In the genomic region with DNA sequence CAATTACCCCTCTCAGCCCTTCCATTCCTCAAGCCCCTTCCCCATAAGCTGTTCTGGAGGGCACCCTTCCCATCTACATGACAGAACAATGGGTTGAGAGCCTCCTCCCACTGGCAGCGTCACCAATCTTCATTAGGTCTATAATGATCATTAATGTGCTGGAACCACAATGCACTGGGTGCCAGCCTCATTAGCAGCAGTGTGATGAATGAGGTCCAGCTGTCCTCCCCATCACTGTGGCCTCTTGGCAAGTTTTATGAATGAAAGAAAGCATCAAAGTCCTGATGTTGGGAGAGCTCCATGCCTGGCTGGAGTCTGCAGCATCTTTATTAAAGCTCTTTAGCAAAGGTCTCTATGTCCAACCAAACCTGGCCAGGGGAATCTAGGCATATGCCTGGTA, we compare ENCODE assay signal across 13 mouse cellular contexts.
DNase-seq lines count a peak whose midpoint lies in the region; ATAC-seq and TF ChIP-seq lines count a peak whose summit lies in the region.
"Had no signal": no experiment of that assay in that cellular context is flagged by ENCODE, and none has a peak within 500 bp of the region (broad histone marks: within the 10 kb centered on the region; RNA-seq: fewer than 3 reads in every experiment).

No protein-coding gene starts in this region.

- peaks cover 6% of the 10 kb centered on the region; the same call in 1 of the 2 replicates for H3K4me1 ChIP-seq in forebrain, embryonic 14.5 days (ENCODE audit: control insufficient read depth, insufficient read depth, low read length)
- no peaks in the 10 kb centered on the region for H3K4me1 ChIP-seq in heart, adult 2 months (ENCODE audit: control insufficient read depth, insufficient read depth, low read length)
- H3K4me1 ChIP-seq: limb, embryonic 13.5 days had no signal

- no peak overlapping the region for H3K4me3 ChIP-seq in forebrain, embryonic 14.5 days (ENCODE audit: low read depth, low read length)
- H3K4me3 ChIP-seq in heart, adult 2 months, result no peak overlapping the region
- H3K4me3 ChIP-seq: limb, embryonic 13.5 days had no signal

- intact Hi-C loops in heart, adult 2 months (cut with DNase I), result no loop called here

- no peaks in the 10 kb centered on the region for H3K27me3 ChIP-seq in forebrain, embryonic 14.5 days (replicated peaks; ENCODE audit: control insufficient read depth, insufficient read depth, low read length)
- no peaks in the 10 kb centered on the region for H3K27me3 ChIP-seq in heart, adult 2 months (ENCODE audit: control insufficient read depth, insufficient read depth, low read length)
- H3K27me3 ChIP-seq: limb, embryonic 13.5 days had no signal

- peak; percentile 4 for DNase-seq in cerebellum, adult 11 months
- DNase-seq in layer of hippocampus, adult 8-10 months (ENCODE audit: low spot score in 2 of 2), result peak; percentile 8 to 23
- no peak for DNase-seq in layer of hippocampus, adult 9-10 months (ENCODE audit: low spot score)
- peak; percentile 79 for DNase-seq in forebrain, embryonic 14.5 days (ENCODE audit: low spot score)
- peak; percentile 21 to 41 for DNase-seq in layer of hippocampus, postnatal 10 days (ENCODE audit: low spot score in 2 of 2)
- no peak for DNase-seq in kidney, adult 11 months
- no peak for DNase-seq in heart, adult 2 months
- DNase-seq: adrenal gland, postnatal 36 days; gastrocnemius, postnatal 36 days; kidney, adult 18-20 months; lung, adult 2 months had no signal

- no peak for ATAC-seq in cerebellum, adult (ENCODE audit: insufficient number of reproducible peaks, low FRiP score, low TSS enrichment)
- peak; percentile 90 for ATAC-seq in forebrain, embryonic 14.5 days

- H3K79me2 ChIP-seq in heart, adult 2 months (replicated peaks; ENCODE audit: control insufficient read depth, insufficient read depth, low read length), result no peaks in the 10 kb centered on the region

- no peak overlapping the region for H3K4me2 ChIP-seq in forebrain, embryonic 14.5 days (ENCODE audit: low read length)
- H3K4me2 ChIP-seq: limb, embryonic 13.5 days had no signal

- no peaks in the 10 kb centered on the region for H3K36me3 ChIP-seq in forebrain, embryonic 14.5 days (ENCODE audit: control insufficient read depth, insufficient read depth, low read length)
- no peaks in the 10 kb centered on the region for H3K36me3 ChIP-seq in heart, adult 2 months (ENCODE audit: control insufficient read depth, insufficient read depth, low read length)
- H3K36me3 ChIP-seq: limb, embryonic 13.5 days had no signal

- WGBS in forebrain, embryonic 14.5 days, result 13% methylated on average over 1 of the region's 1 CpGs
- 81% methylated on average over 1 of the region's 1 CpGs for WGBS in heart, adult 2 months

- H3K27ac ChIP-seq in forebrain, embryonic 14.5 days (ENCODE audit: low read depth, low read length), result no peak overlapping the region
- H3K27ac ChIP-seq in heart, adult 2 months, result no peak overlapping the region
- H3K27ac ChIP-seq: limb, embryonic 13.5 days had no signal

- H3K9ac ChIP-seq in forebrain, embryonic 14.5 days (ENCODE audit: low read length), result no peak overlapping the region
- H3K9ac ChIP-seq in heart, adult 2 months (ENCODE audit: low read depth, low read length), result no peak overlapping the region
- H3K9ac ChIP-seq: limb, embryonic 13.5 days had no signal

- no peaks in the 10 kb centered on the region for H3K9me3 ChIP-seq in forebrain, embryonic 14.5 days (replicated peaks; ENCODE audit: control insufficient read depth, low read length)
- H3K9me3 ChIP-seq: limb, embryonic 13.5 days had no signal

- TF ChIP-seq POLR2A in heart, adult 2 months (IDR thresholded peaks at IDR 0.05; ENCODE audit: insufficient read depth, low read depth, low read length), result no peak

- TF ChIP-seq CTCF in heart, adult 2 months (IDR thresholded peaks at IDR 0.05), result no peak

- no peak for TF ChIP-seq EP300 in heart, adult 2 months (IDR thresholded peaks at IDR 0.05; ENCODE audit: insufficient read depth, low read depth, low read length)

Comparison
In these comparisons a context has a peak if more than half of its experiments do, and no peak if none do; other contexts are left out.
1. DNase-seq: peak in cerebellum, adult 11 months (single experiment), layer of hippocampus, adult 8-10 months (2 of 2), forebrain, embryonic 14.5 days (single experiment) and layer of hippocampus, postnatal 10 days (2 of 2); none in layer of hippocampus, adult 9-10 months (single experiment), kidney, adult 11 months (single experiment) and heart, adult 2 months (0 of 2).